Mouse (Mus musculus): ENCODE data around the gene Obp1b. TPM values are rescaled to one million over a fixed set of nuclear protein-coding genes. Genes with fewer than 3 reads are reported as not detected.
"Not testable (repeated sequence)": the region's sequence is repeated elsewhere in the genome, so short reads cannot be mapped to it uniquely, and the experiment has no call there.

Gene Obp1b
- not detected in 2 replicates for polyA plus RNA-seq (2015; fragmentation: Nextera tagmentation; extraction: Ambion mirVana)

DNA sequence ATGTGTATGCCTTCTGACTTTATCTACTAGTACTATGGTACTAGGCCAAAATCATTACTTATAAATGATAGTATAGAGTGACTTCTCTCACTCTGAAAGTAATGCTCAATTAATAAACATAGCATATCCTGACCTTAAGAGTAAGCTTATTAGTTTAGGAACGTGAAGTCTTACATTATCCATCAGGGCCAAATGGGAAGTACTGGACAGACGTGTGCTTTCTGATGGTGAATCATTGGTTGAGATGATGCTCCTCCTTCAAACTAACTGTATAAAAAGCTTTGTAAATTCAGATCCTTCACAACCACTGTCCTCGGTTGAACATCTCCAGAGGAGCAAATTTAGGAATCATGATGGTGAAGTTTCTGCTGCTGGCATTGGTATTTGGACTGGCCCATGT is at the start of gene Obp1b:
Obp1b (plus strand) TSS at position 301 of the 400 bp plus-strand sequence.
- not testable (repeated sequence) for H3K36me3 ChIP-seq; H3K4me3 ChIP-seq; H3K9ac ChIP-seq; H3K27ac ChIP-seq; H3K4me2 ChIP-seq; H3K4me1 ChIP-seq (replicated peaks); ATAC-seq (ENCODE audit: low FRiP score); H3K9me3 ChIP-seq; H3K27me3 ChIP-seq
- WGBS = no CpG with 5 or more reads among the region's 3 CpGs

DNA sequence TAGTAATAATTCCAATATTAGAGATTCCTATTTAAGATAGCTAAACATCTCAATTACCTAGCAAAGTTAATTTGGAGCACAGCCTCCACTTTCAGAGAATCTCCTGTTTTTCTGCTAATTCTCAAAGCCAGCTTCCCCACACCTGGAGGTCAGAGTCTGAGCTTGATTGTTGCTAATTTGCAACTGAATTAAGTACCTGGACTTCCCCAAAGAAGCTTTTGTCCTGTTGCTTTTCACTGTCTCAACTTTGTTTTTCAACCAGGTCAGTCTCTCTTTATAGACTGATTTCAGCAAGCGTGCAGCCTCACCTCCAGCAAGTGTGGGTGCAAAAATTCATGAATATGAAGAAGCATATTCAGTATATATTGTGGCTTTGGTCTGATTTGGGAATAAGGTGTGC is 15.6 kb downstream of the Obp1b start:
- ATAC-seq (ENCODE audit: low FRiP score); H3K4me3 ChIP-seq: not testable (repeated sequence)
- 63% methylated on average over 1 of the region's 1 CpGs for WGBS

DNA sequence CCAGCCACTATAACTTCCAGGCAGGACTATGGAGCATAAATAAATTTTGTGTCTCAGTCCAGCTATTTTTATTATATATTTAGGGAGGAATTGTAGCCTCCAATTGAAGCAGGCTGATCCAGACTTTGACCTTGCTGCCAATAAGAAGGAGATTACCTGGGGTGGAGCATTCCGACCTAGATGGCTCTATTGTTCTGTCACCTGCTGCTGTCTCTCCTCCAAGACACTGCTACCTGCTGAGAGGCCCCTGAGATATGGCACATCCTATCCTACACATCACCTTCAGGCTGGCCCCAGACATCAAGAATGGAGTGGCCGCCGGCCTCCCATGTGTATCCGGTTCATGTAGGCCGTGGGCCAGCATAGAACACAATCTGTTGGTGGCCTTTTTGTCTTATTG is 16.3 kb downstream of the Obp1b start:
- Histone ChIP-seq H3K27me3 (no peaks in the 10 kb centered on the region), H3K4me2 (no peak overlapping the region), H3K4me3 (no peak overlapping the region), H3K36me3 (no peaks in the 10 kb centered on the region), H3K27ac (no peak overlapping the region), H3K9me3 (no peaks in the 10 kb centered on the region), H3K9ac (no peak overlapping the region), H3K4me1 (replicated peaks) (no peaks in the 10 kb centered on the region)
- WGBS = 97% methylated on average over 5 of the region's 5 CpGs
- no peak for ATAC-seq (ENCODE audit: low FRiP score)

More for the DNA sequence above, 15.6 kb downstream of the Obp1b start:
- H3K4me2 ChIP-seq; H3K4me1 ChIP-seq (replicated peaks); H3K27me3 ChIP-seq; H3K9ac ChIP-seq; H3K36me3 ChIP-seq; H3K9me3 ChIP-seq; H3K27ac ChIP-seq: not testable (repeated sequence)

Other genes starting within 250 kb of the Obp1b start
- not detected in 2 replicates for gene Obp1a, start 95.4 kb upstream of the Obp1b start, polyA plus RNA-seq (2015; fragmentation: Nextera tagmentation; extraction: Ambion mirVana)
- not detected in 2 replicates for gene Gm5938, start 61.3 kb upstream of the Obp1b start, polyA plus RNA-seq (2015; fragmentation: Nextera tagmentation; extraction: Ambion mirVana)
- gene Gm14743, start 59.1 kb downstream of the Obp1b start, polyA plus RNA-seq (2015; fragmentation: Nextera tagmentation; extraction: Ambion mirVana) = not detected in 2 replicates
- gene 4930480E11Rik, start 182.9 kb downstream of the Obp1b start, polyA plus RNA-seq (2015; fragmentation: Nextera tagmentation; extraction: Ambion mirVana) = not detected in 2 replicates